In the genomic region with DNA sequence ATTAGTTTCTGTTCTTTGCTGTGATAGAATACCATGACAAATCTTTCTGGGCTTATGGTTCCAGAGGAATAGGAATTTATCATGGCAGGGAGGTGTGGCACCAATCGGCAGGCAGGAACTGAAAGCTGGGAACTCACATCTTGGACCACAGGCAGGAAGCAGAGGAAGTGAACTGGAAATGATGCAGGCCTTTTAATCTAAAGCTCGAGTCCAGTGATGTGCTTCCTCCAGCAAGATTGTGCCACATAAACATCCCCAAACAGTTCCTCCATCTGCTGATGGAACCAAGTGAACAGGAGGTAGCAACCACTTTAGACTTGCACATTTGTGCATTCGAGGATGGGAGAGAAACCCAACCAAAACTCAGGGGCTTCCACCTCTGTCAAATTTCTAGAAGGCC, we compare ENCODE assay signal across 17 mouse cellular contexts. TPM values are rescaled to one million over a fixed set of nuclear protein-coding genes. Genes with fewer than 3 reads are reported as not detected.
DNase-seq lines count a peak whose midpoint lies in the region; ATAC-seq and TF ChIP-seq lines count a peak whose summit lies in the region.
"Had no signal": no experiment of that assay in that cellular context is flagged by ENCODE, and none has a peak within 500 bp of the region (broad histone marks: within the 10 kb centered on the region; RNA-seq: fewer than 3 reads in every experiment).

No protein-coding gene starts in this region.

- H3K27ac ChIP-seq in kidney, adult 2 months (ENCODE audit: insufficient read depth, low read depth, low read length) = 0 out of 2 replicates have a peak overlapping the region, but pooled peaks have one; percentile 3
- no peak overlapping the region; the same call in 1 of the 2 replicates for H3K27ac ChIP-seq in lung, embryonic 14.5 days (ENCODE audit: low read depth)
- no peak overlapping the region for H3K27ac ChIP-seq in limb, embryonic 10.5 days
- H3K27ac ChIP-seq: hindbrain, embryonic 13.5 days; left cerebral cortex, adult 2 months; liver, embryonic 12.5 days; neural tube, embryonic 15.5 days; stomach, embryonic 15.5 days had no signal

- H3K4me3 ChIP-seq in kidney, adult 2 months (ENCODE audit: insufficient read depth, low read depth, low read length) = no peak overlapping the region
- no peak overlapping the region for H3K4me3 ChIP-seq in lung, embryonic 14.5 days (ENCODE audit: low read depth, low read length)
- H3K4me3 ChIP-seq in limb, embryonic 10.5 days = no peak overlapping the region
- H3K4me3 ChIP-seq: erythroblast, embryonic 14.5 days; hindbrain, embryonic 13.5 days; left cerebral cortex, adult 2 months; liver, embryonic 12.5 days; neural tube, embryonic 15.5 days; stomach, embryonic 15.5 days had no signal

- peak; percentile 33 for DNase-seq in kidney, adult 2 months
- no peak for DNase-seq in kidney, postnatal 10 days
- peak; percentile 39 for DNase-seq in lung, embryonic 14.5 days
- no peak for DNase-seq in limb, embryonic 10.5 days (ENCODE audit: low spot score)
- no peak for DNase-seq in adrenal gland, postnatal 4 days (ENCODE audit: low spot score in 2 of 2)
- DNase-seq: adrenal gland, adult 8-10 months; cerebellum, adult 11-12 months; kidney, postnatal 14 days had no signal

- TF ChIP-seq CTCF in kidney, adult 2 months (conservative IDR thresholded peaks at IDR 0.05; ENCODE audit: insufficient read depth, insufficient read length, low read depth, low read length) = no peak
- no peak for TF ChIP-seq CTCF in lung, embryonic 14.5 days (IDR thresholded peaks at IDR 0.05; ENCODE audit: low read depth)

- H3K36me3 ChIP-seq in kidney, adult 2 months (ENCODE audit: control insufficient read depth, insufficient read depth, low read length) = no peaks in the 10 kb centered on the region
- peaks cover 6% of the 10 kb centered on the region for H3K36me3 ChIP-seq in lung, embryonic 14.5 days (ENCODE audit: insufficient read depth)
- H3K36me3 ChIP-seq in limb, embryonic 10.5 days = peaks cover 14% of the 10 kb centered on the region
- H3K36me3 ChIP-seq: neural tube, embryonic 15.5 days had no signal

- no peaks in the 10 kb centered on the region for H3K27me3 ChIP-seq in kidney, adult 2 months (replicated peaks; ENCODE audit: control insufficient read depth, insufficient read depth, low read length)
- H3K27me3 ChIP-seq in lung, embryonic 14.5 days (ENCODE audit: insufficient read depth, low read length) = no peaks in the 10 kb centered on the region
- H3K27me3 ChIP-seq in limb, embryonic 10.5 days (ENCODE audit: low read depth, poor library complexity, severe bottlenecking) = no peaks in the 10 kb centered on the region
- H3K27me3 ChIP-seq: hindbrain, embryonic 13.5 days; liver, embryonic 12.5 days; neural tube, embryonic 15.5 days; stomach, embryonic 15.5 days had no signal

- H3K4me1 ChIP-seq in kidney, adult 2 months (ENCODE audit: control insufficient read depth, insufficient read depth, low read length) = peaks cover 5% of the 10 kb centered on the region; the same call in 1 of the 2 replicates
- no peaks in the 10 kb centered on the region for H3K4me1 ChIP-seq in lung, embryonic 14.5 days (ENCODE audit: insufficient read depth)
- H3K4me1 ChIP-seq in limb, embryonic 10.5 days = no peaks in the 10 kb centered on the region
- H3K4me1 ChIP-seq: hindbrain, embryonic 13.5 days; neural tube, embryonic 15.5 days; stomach, embryonic 15.5 days had no signal

- ATAC-seq in common myeloid progenitor, adult 5-6 weeks (replicated peaks; ENCODE audit: low read depth, poor library complexity, severe bottlenecking) = peak; percentile 98
- ATAC-seq in lung, embryonic 14.5 days (ENCODE audit: insufficient read depth) = no peak
- ATAC-seq in megakaryocyte progenitor cell, adult 5-6 weeks (replicated peaks; ENCODE audit: poor library complexity) = peak; percentile 96
- ATAC-seq: liver, embryonic 12.5 days; midbrain, embryonic 16.5 days had no signal

- H3K4me2 ChIP-seq in lung, embryonic 14.5 days = no peak overlapping the region
- H3K4me2 ChIP-seq: hindbrain, embryonic 13.5 days; liver, embryonic 12.5 days; neural tube, embryonic 15.5 days; stomach, embryonic 15.5 days had no signal

- 47% methylated on average over 3 of the region's 3 CpGs for WGBS in kidney, adult 2 months
- WGBS in lung, embryonic 14.5 days = 49% methylated on average over 3 of the region's 3 CpGs
- WGBS in limb, embryonic 10.5 days = 83% methylated on average over 3 of the region's 3 CpGs

- H3K9me3 ChIP-seq in lung, embryonic 14.5 days (ENCODE audit: low read depth, low read length) = no peaks in the 10 kb centered on the region
- no peaks in the 10 kb centered on the region for H3K9me3 ChIP-seq in limb, embryonic 10.5 days (replicated peaks)
- H3K9me3 ChIP-seq: hindbrain, embryonic 13.5 days; liver, embryonic 12.5 days; neural tube, embryonic 15.5 days; stomach, embryonic 15.5 days had no signal

- no peak overlapping the region for H3K9ac ChIP-seq in lung, embryonic 14.5 days
- H3K9ac ChIP-seq: hindbrain, embryonic 13.5 days; liver, embryonic 12.5 days; neural tube, embryonic 15.5 days; stomach, embryonic 15.5 days had no signal

- TF ChIP-seq POLR2A in kidney, adult 2 months (IDR thresholded peaks at IDR 0.05; ENCODE audit: low read depth, low read length) = no peak

RNA-seq across cellular contexts. Expression of gene Klhl5, which starts 12.6 kb away (rescaled TPM):
- 24.8 and 25.2 TPM in 2 replicates for polyA plus RNA-seq in kidney, adult 2 months (2012; rRNA removed)
- 39.5 and 51.5 TPM in 2 replicates for total RNA-seq in common myeloid progenitor, adult 5-6 weeks (2017)
- 30.7 and 31.8 TPM in 2 replicates for polyA plus RNA-seq in lung, embryonic 14.5 days (2014; fragmentation: Nextera tagmentation; extraction: Ambion mirVana)
- 84.6 and 87.6 TPM in 2 replicates for total RNA-seq in megakaryocyte progenitor cell, adult 5-6 weeks (2015)
- total RNA-seq in megakaryocyte progenitor cell, adult 5-6 weeks (2017) = 49.1 and 58.1 TPM in 2 replicates
- 12.7 and 13.0 TPM in 2 replicates for polyA plus RNA-seq in limb, embryonic 10.5 days (2016; fragmentation: Nextera tagmentation; extraction: Ambion mirVana)
- total RNA-seq in adrenal gland, postnatal 4 days (2021) = 10 to 100 TPM; 69.4 to 73.1 TPM

RNA-seq across cellular contexts. Expression of gene Tmem156, which starts 28.0 kb away (rescaled TPM):
- 0.11 and 0.19 TPM in 2 replicates for polyA plus RNA-seq in kidney, adult 2 months (2012; rRNA removed)
- 9.6 and 13.0 TPM in 2 replicates for total RNA-seq in common myeloid progenitor, adult 5-6 weeks (2017)
- 0.47 and 0.53 TPM in 2 replicates for polyA plus RNA-seq in lung, embryonic 14.5 days (2014; fragmentation: Nextera tagmentation; extraction: Ambion mirVana)
- 29.2 and 30.6 TPM in 2 replicates for total RNA-seq in megakaryocyte progenitor cell, adult 5-6 weeks (2015)
- total RNA-seq in megakaryocyte progenitor cell, adult 5-6 weeks (2017) = 38.0 and 41.3 TPM in 2 replicates
- 0.23 TPM in 1 of 2 replicates, not detected in the other for polyA plus RNA-seq in limb, embryonic 10.5 days (2016; fragmentation: Nextera tagmentation; extraction: Ambion mirVana)
- under 1 TPM; 0.22 to 0.54 TPM for total RNA-seq in adrenal gland, postnatal 4 days (2021)
- polyA plus RNA-seq: erythroblast, embryonic 14.5 days; hindbrain, embryonic 13.5 days; midbrain, embryonic 16.5 days; neural tube, embryonic 15.5 days had no signal

Comparison
In these comparisons a context has a peak if more than half of its experiments do, and no peak if none do; other contexts are left out.
1. DNase-seq: peak in kidney, adult 2 months (single experiment) and lung, embryonic 14.5 days (single experiment); none in kidney, postnatal 10 days (single experiment), limb, embryonic 10.5 days (single experiment) and adrenal gland, postnatal 4 days (0 of 2).